Mouse (Mus musculus): ENCODE results near the gene Tspan31. TPM values are rescaled to one million over a fixed set of nuclear protein-coding genes. Genes with fewer than 3 reads are reported as not detected.

The Tspan31 gene
- 10 to 100 TPM; 86.6 to 89.1 TPM for polyA plus RNA-seq (2017; shearing (Covaris generic))

GRCm38 (mm10) chr10:127070190-127071121, at the start of gene Tspan31:
Gene Tspan31 (minus strand): TSS chr10:127070264.

GRCm38 (mm10) chr10:127075080-127075479, 5.0 kb upstream of the Tspan31 start, which contains the start of gene Agap2:
Gene Agap2 (plus strand): TSS chr10:127075284.

GRCm38 (mm10) chr10:127063239-127063872, 6.7 kb downstream of the Tspan31 start, which contains the start of gene Cdk4:
Gene Cdk4 (plus strand): TSS chr10:127063534.

GRCm38 (mm10) chr10:127059968-127060916, 9.8 kb downstream of the Tspan31 start, which contains the start of gene March9:
Gene March9 (minus strand): TSS chr10:127060184.

GRCm38 (mm10) chr10:127047954-127048353, 22.1 kb downstream of the Tspan31 start, which contains the start of gene Cyp27b1:
Gene Cyp27b1 (plus strand): TSS chr10:127048250.

GRCm38 (mm10) chr10:127041274-127041766, 28.7 kb downstream of the Tspan31 start, which contains the start of the genes Mettl1 and Eef1akmt3:
Gene Mettl1 (plus strand): TSS chr10:127041414.
Gene Eef1akmt3 (minus strand): TSS chr10:127041513.

GRCm38 (mm10) chr10:127030336-127031296, 39.4 kb downstream of the Tspan31 start, which contains the start of gene Tsfm:
Gene Tsfm (minus strand): TSS chr10:127030840.

Other genes with a start within 250 kb of the Tspan31 start
- 10 to 100 TPM; 18.6 to 22.9 TPM for gene Atp23, start 168.9 kb downstream of the Tspan31 start, polyA plus RNA-seq (2017; shearing (Covaris generic))
- 10 to 100 TPM; 35.7 to 38.3 TPM for gene Ctdsp2, start 91.5 kb downstream of the Tspan31 start, polyA plus RNA-seq (2017; shearing (Covaris generic))
- 1 to 10 TPM in 1 of 2 experiments, under 1 TPM in 1; 0.22 to 1.5 TPM for gene Avil, start 69.6 kb downstream of the Tspan31 start, polyA plus RNA-seq (2017; shearing (Covaris generic))
- 10 to 100 TPM; 44.1 to 51.1 TPM for gene Tsfm, start 39.4 kb downstream of the Tspan31 start, polyA plus RNA-seq (2017; shearing (Covaris generic))
- 10 to 100 TPM; 21.4 to 21.8 TPM for gene Mettl1, start 28.9 kb downstream of the Tspan31 start, polyA plus RNA-seq (2017; shearing (Covaris generic))
- gene Eef1akmt3, start 28.8 kb downstream of the Tspan31 start, polyA plus RNA-seq (2017; shearing (Covaris generic)): 1 to 10 TPM in 1 of 2 experiments, under 1 TPM in 1; 0.41 to 1.0 TPM
- 1 to 10 TPM in 1 of 2 experiments, under 1 TPM in 1; 0.28 to 1.5 TPM for gene Cyp27b1, start 22.0 kb downstream of the Tspan31 start, polyA plus RNA-seq (2017; shearing (Covaris generic))
- gene March9, start 10.1 kb downstream of the Tspan31 start, polyA plus RNA-seq (2017; shearing (Covaris generic)): 1 to 10 TPM; 1.5 to 2.8 TPM
- 100 to 1,000 TPM; 253 to 259 TPM for gene Cdk4, start 6.7 kb downstream of the Tspan31 start, polyA plus RNA-seq (2017; shearing (Covaris generic))
- 10 to 100 TPM; 24.5 to 27.9 TPM for gene Agap2, start 5.0 kb upstream of the Tspan31 start, polyA plus RNA-seq (2017; shearing (Covaris generic))
- gene Os9, start 50.9 kb upstream of the Tspan31 start, polyA plus RNA-seq (2017; shearing (Covaris generic)): 100 to 1,000 TPM; 153 to 204 TPM
- gene B4galnt1, start 95.0 kb upstream of the Tspan31 start, polyA plus RNA-seq (2017; shearing (Covaris generic)): 100 to 1,000 TPM; 549 to 751 TPM
- gene Slc26a10, start 110.4 kb upstream of the Tspan31 start, polyA plus RNA-seq (2017; shearing (Covaris generic)): 1 to 10 TPM; 5.6 to 9.2 TPM
- gene Arhgef25, start 119.8 kb upstream of the Tspan31 start, polyA plus RNA-seq (2017; shearing (Covaris generic)): 1 to 10 TPM in 1 of 2 experiments, under 1 TPM in 1; 0.33 to 3.3 TPM
- 100 to 1,000 TPM in 1 of 2 experiments, 10 to 100 TPM in 1; 78.0 to 135 TPM for gene Dtx3, start 125.5 kb upstream of the Tspan31 start, polyA plus RNA-seq (2017; shearing (Covaris generic))
- gene Pip4k2c, start 141.3 kb upstream of the Tspan31 start, polyA plus RNA-seq (2017; shearing (Covaris generic)): 10 to 100 TPM; 31.5 to 32.3 TPM
- 1 to 10 TPM in 1 of 2 experiments, under 1 TPM in 1; 0.78 to 1.0 TPM for gene Kif5a, start 193.1 kb upstream of the Tspan31 start, polyA plus RNA-seq (2017; shearing (Covaris generic))
- 100 to 1,000 TPM in 1 of 2 experiments, 10 to 100 TPM in 1; 76.7 to 121 TPM for gene Dctn2, start 196.1 kb upstream of the Tspan31 start, polyA plus RNA-seq (2017; shearing (Covaris generic))
- 10 to 100 TPM in 1 of 2 experiments, 1 to 10 TPM in 1; 8.3 to 10.7 TPM for gene Mbd6, start 218.8 kb upstream of the Tspan31 start, polyA plus RNA-seq (2017; shearing (Covaris generic))
- 10 to 100 TPM; 68.9 to 74.7 TPM for gene Mars, start 241.5 kb upstream of the Tspan31 start, polyA plus RNA-seq (2017; shearing (Covaris generic))